Mouse (Mus musculus) limb, embryonic 10.5 days (tissue): ENCODE data around the gene Inafm1. TPM values are rescaled to one million over a fixed set of nuclear protein-coding genes. Genes with fewer than 3 reads are reported as not detected.

Experiments used
- DNase-seq: peaks from one replicate; pipeline ENCODE4 v3.0.0-alpha.2; 2017; ENCODE audit warnings: low spot score
- H3K27ac ChIP-seq: fragments of 300-500 bp; sonication (generic); 2 replicates; pipeline ENCODE4 v1.5.1; 2016; ENCODE audit warnings: mild to moderate bottlenecking
- H3K27me3 ChIP-seq: fragments of 300-500 bp; sonication (generic); 2 replicates; pipeline ENCODE4 v1.6.1; 2016; ENCODE audit warnings: low read depth, mild to moderate bottlenecking; ENCODE audit not compliant: poor library complexity, severe bottlenecking
- H3K36me3 ChIP-seq: fragments of 300-500 bp; sonication (generic); 2 replicates; pipeline ENCODE4 v1.6.1; 2016; ENCODE audit warnings: mild to moderate bottlenecking, moderate library complexity
- H3K4me1 ChIP-seq: fragments of 300-500 bp; sonication (generic); 2 replicates; pipeline ENCODE4 v1.6.1; 2016
- H3K4me3 ChIP-seq: fragments of 300-500 bp; sonication (generic); 2 replicates; pipeline ENCODE4 v1.5.1; 2016; ENCODE audit warnings: mild to moderate bottlenecking, moderate library complexity
- H3K9me3 ChIP-seq: fragments of 300-500 bp; sonication (generic); replicated peaks from 2 replicates; pipeline ENCODE4 v1.6.1; 2016; ENCODE audit warnings: mild to moderate bottlenecking
- WGBS: fragments of 180-500 bp; shearing (Covaris S2); methylation state at CpG from one replicate; pipeline ENCODE4 v1.1.7; 2016; 5-methylcytosine and 5-hydroxymethylcytosine counted together
- polyA plus RNA-seq: library from polyadenylated mRNA; unstranded; fragments of >200 nt; fragmentation: Nextera tagmentation; extraction: Ambion mirVana; gene quantifications from 2 replicates; pipeline ENCODE4 v1.2.1, GENCODE M21; 2016

The Inafm1 gene
- polyA plus RNA-seq, 1 experiment from 2014 or later, result 7.4 TPM

GRCm38 (mm10) chr7:16242198-16242597 is 31.2 kb downstream of the Inafm1 start:
- no peak for DNase-seq
- Histone ChIP-seq H3K9me3 (no peaks in the 10 kb centered on the region), H3K27ac (no peak overlapping the region), H3K36me3 (no peaks in the 10 kb centered on the region), H3K4me3 (no peak overlapping the region), H3K4me1 (no peaks in the 10 kb centered on the region), H3K27me3 (no peaks in the 10 kb centered on the region)
- 79% methylated on average over 6 of the region's 6 CpGs for WGBS

GRCm38 (mm10) chr7:16241787-16242186 is 31.6 kb downstream of the Inafm1 start:
- 56% methylated on average over 11 of the region's 11 CpGs for WGBS
- Histone ChIP-seq H3K9me3 (no peaks in the 10 kb centered on the region), H3K36me3 (no peaks in the 10 kb centered on the region), H3K27me3 (no peaks in the 10 kb centered on the region), H3K27ac (no peak overlapping the region), H3K4me1 (no peaks in the 10 kb centered on the region), H3K4me3 (no peak overlapping the region)
- no peak for DNase-seq

- H3K27me3 ChIP-seq, result no peaks in the 10 kb centered on the region
- H3K9me3 ChIP-seq, result no peaks in the 10 kb centered on the region
- H3K4me1 ChIP-seq, result no peaks in the 10 kb centered on the region
- H3K4me3 ChIP-seq, result no peak overlapping the region
- WGBS, result 91% methylated on average over 1 of the region's 1 CpGs
- no peaks in the 10 kb centered on the region for H3K36me3 ChIP-seq
- no peak for DNase-seq
- H3K27ac ChIP-seq, result no peak overlapping the region
Observed at GRCm38 (mm10) chr7:16240978-16241303, 32.5 kb downstream of the Inafm1 start.

- no peak for DNase-seq
- H3K27ac ChIP-seq, result no peak overlapping the region
- WGBS, result 79% methylated on average over 7 of the region's 7 CpGs
- no peaks in the 10 kb centered on the region for H3K4me1 ChIP-seq
- H3K27me3 ChIP-seq, result no peaks in the 10 kb centered on the region
- no peak overlapping the region for H3K4me3 ChIP-seq
- H3K9me3 ChIP-seq, result no peaks in the 10 kb centered on the region
- H3K36me3 ChIP-seq, result no peaks in the 10 kb centered on the region
Observed at GRCm38 (mm10) chr7:16240281-16240977, 33.0 kb downstream of the Inafm1 start.

GRCm38 (mm10) chr7:16239554-16239997 is 33.8 kb downstream of the Inafm1 start:
- H3K27me3 ChIP-seq, result no peaks in the 10 kb centered on the region
- 68% methylated on average over 9 of the region's 9 CpGs for WGBS
- DNase-seq, result no peak
- H3K36me3 ChIP-seq, result no peaks in the 10 kb centered on the region
- no peak overlapping the region for H3K4me3 ChIP-seq
- no peaks in the 10 kb centered on the region for H3K4me1 ChIP-seq
- no peak overlapping the region for H3K27ac ChIP-seq
- no peaks in the 10 kb centered on the region for H3K9me3 ChIP-seq

- H3K27me3 ChIP-seq, result no peaks in the 10 kb centered on the region
- no peaks in the 10 kb centered on the region; the same call in 1 of the 2 replicates for H3K36me3 ChIP-seq
- H3K9me3 ChIP-seq, result no peaks in the 10 kb centered on the region
- WGBS, result 39% methylated on average over 5 of the region's 5 CpGs
- DNase-seq, result peak; percentile 68
- peak overlapping the region; percentile 66 for H3K27ac ChIP-seq
- H3K4me1 ChIP-seq, result peaks cover 25% of the 10 kb centered on the region
- 0 out of 2 replicates have a peak overlapping the region, but pooled peaks have one; percentile 4 for H3K4me3 ChIP-seq
Observed at GRCm38 (mm10) chr7:16229869-16230268, 43.5 kb downstream of the Inafm1 start.

Other genes starting within 250 kb of the Inafm1 start
- gene Bicra, start 225.7 kb downstream of the Inafm1 start, polyA plus RNA-seq, result 10.6 and 10.8 TPM in 2 replicates
- 0.05 TPM in 1 of 2 replicates, not detected in the other for gene Zfp541, start 211.8 kb downstream of the Inafm1 start, polyA plus RNA-seq
- gene Napa, start 175.2 kb downstream of the Inafm1 start, polyA plus RNA-seq, result 197 and 216 TPM in 2 replicates
- 26.9 and 27.0 TPM in 2 replicates for gene Kptn, start 153.7 kb downstream of the Inafm1 start, polyA plus RNA-seq
- gene Slc8a2, start 143.8 kb downstream of the Inafm1 start, polyA plus RNA-seq, result 0.05 and 0.09 TPM in 2 replicates
- 17.8 and 20.9 TPM in 2 replicates for gene Meis3, start 98.5 kb downstream of the Inafm1 start, polyA plus RNA-seq
- 19.8 and 20.0 TPM in 2 replicates for gene Dhx34, start 51.6 kb downstream of the Inafm1 start, polyA plus RNA-seq
- gene C5ar2, start 29.5 kb downstream of the Inafm1 start, polyA plus RNA-seq, result 0.04 TPM in 1 of 2 replicates, not detected in the other
- gene C5ar1, start 14.1 kb downstream of the Inafm1 start, polyA plus RNA-seq, result 0.41 and 0.76 TPM in 2 replicates
- 36.3 and 36.8 TPM in 2 replicates for gene Ccdc9, start 13.2 kb upstream of the Inafm1 start, polyA plus RNA-seq
- gene Bbc3, start 34.8 kb upstream of the Inafm1 start, polyA plus RNA-seq, result 14.5 and 19.1 TPM in 2 replicates
- 483 and 484 TPM in 2 replicates for gene Sae1, start 114.2 kb upstream of the Inafm1 start, polyA plus RNA-seq
- 22.9 and 24.6 TPM in 2 replicates for gene Zc3h4, start 127.3 kb upstream of the Inafm1 start, polyA plus RNA-seq
- 74.8 and 86.2 TPM in 2 replicates for gene Tmem160, start 179.2 kb upstream of the Inafm1 start, polyA plus RNA-seq
- gene Npas1, start 204.1 kb upstream of the Inafm1 start, polyA plus RNA-seq, result 0.60 and 0.69 TPM in 2 replicates